Mouse (Mus musculus): ENCODE results near the gene Tacc2. TPM values are rescaled to one million over a fixed set of nuclear protein-coding genes. Genes with fewer than 3 reads are reported as not detected.

The Tacc2 gene
- total RNA-seq, 2 experiments from 2014 or later = 0.30 to 5.0 TPM

GRCm38 (mm10) chr7:130750752-130751490 is 173.7 kb downstream of the Tacc2 start:
- ATAC-seq (replicated peaks; ENCODE audit: low FRiP score, poor library complexity, severe bottlenecking) = no peak

DNA sequence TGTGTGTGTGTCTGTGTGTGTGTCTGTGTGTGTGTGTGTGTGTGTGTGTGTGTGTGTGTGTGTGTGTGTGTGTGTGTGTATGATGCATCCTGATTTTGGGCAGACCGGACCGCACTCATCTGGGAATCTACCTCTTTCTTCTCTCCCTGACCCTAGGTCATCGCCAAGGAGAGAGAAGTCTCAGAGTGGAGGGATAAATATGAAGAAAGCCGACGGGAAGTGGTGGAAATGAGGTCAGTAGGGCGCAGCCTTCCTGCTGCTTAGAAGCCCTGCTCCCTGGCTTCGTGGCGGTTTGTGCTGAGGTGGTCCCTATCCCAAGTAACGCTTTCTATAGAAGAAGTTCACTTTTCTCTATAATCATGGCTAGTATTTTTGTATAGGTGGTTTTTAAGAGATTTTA is 174.4 kb downstream of the Tacc2 start:
- no peak for ATAC-seq (replicated peaks; ENCODE audit: low FRiP score, poor library complexity, severe bottlenecking)

DNA sequence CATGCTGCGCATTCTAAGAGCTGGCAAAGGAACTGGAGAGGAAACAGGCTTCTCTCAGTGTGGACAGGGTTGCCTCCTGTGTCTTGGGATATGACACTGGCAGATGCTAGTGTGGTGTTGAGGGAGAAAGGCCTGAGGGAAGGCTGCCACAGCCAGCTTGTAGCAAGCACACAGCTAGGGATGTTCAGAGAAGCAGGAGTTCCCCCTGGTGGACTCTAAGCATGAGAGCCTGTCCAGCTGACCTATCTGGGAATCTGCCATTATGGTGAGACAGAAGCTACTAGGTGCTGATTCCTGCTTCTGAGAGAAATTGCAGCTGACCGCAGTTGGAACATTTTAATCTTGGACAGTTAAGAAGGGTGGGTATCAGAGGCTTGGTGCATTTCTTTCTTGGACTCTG is 177.6 kb downstream of the Tacc2 start:
- no peak for ATAC-seq (replicated peaks; ENCODE audit: low FRiP score, poor library complexity, severe bottlenecking)

DNA sequence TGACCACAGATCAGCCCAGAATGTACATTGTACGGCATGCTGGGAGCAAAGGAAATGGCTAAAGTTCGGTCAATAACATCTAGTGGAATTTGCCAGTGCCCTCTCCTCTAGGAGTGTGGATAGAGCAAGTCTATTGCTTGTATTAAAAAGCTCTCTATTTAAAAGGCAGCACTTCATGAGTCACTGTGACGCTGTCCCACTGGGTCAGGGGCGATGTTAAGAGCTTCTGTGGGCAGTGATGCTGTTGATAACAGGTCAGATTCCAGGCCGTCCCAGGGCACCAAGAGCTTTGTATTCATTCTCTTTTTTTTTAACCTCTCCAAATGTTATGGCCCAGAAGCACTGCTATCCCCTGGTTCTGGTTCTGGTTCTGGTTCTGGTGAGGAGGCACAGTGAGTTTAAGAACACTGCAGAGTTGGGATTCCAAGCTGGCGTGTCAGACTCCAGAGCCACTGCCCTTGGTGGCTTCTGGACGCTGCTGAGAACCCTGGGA is 179.2 kb downstream of the Tacc2 start:
- ATAC-seq (replicated peaks; ENCODE audit: low FRiP score, poor library complexity, severe bottlenecking) = no peak

DNA sequence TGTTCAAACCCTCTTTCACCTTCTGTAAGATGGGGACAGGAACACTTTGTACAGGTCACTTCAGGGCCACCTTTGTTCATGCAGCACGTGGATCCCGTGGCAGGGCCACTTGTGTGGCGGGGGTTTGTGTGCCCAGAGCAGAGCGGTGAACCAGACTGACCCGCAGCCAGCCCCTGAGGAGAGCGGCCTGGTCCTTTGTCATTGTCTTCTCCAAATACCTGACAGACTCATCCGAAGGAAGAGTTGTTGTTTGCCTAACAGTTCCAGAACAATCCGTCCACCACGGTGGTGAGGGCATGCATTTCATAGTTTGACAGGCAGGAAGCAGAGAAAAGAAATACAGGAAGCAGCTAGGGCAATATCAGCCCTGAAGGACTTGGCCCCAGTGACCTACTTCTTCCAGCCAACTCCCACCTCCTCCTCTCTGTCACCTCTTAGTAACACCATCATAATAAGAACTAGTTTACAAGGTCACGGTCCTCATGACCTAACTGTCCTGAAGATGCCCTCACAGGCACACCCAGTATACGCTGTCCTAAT is 180.2 kb downstream of the Tacc2 start:
- ATAC-seq (replicated peaks; ENCODE audit: low FRiP score, poor library complexity, severe bottlenecking) = no peak

GRCm38 (mm10) chr7:130762071-130762897 is 185.0 kb downstream of the Tacc2 start:
- peak; percentile 40; the same call in 1 of the 2 replicates for ATAC-seq (replicated peaks; ENCODE audit: low FRiP score, poor library complexity, severe bottlenecking)

DNA sequence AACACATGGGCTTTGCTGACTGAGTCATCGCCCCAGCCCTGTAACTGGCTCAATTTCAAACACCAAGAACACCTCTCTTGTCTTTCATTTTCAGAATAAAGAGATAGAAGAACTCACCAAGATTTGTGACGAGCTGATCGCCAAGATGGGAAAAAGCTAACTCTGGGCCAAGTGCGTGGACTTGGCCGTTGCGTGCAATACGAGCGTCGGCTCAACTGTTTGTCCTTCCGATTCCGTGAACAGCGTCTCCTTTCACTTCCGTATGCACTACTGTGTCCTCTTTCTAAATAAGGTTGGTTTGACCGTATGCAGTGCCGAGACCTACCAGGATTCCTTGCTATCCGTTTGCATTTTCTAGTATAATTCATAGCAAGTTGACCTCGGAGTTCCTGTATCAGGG is 186.9 kb downstream of the Tacc2 start:
- no peak for ATAC-seq (replicated peaks; ENCODE audit: low FRiP score, poor library complexity, severe bottlenecking)

GRCm38 (mm10) chr7:130766411-130767170 is 189.4 kb downstream of the Tacc2 start:
- ATAC-seq (replicated peaks; ENCODE audit: low FRiP score, poor library complexity, severe bottlenecking) = no peak

- ATAC-seq (replicated peaks; ENCODE audit: low FRiP score, poor library complexity, severe bottlenecking) = no peak
Measured at GRCm38 (mm10) chr7:130768151-130768550, 190.9 kb downstream of the Tacc2 start.

DNA sequence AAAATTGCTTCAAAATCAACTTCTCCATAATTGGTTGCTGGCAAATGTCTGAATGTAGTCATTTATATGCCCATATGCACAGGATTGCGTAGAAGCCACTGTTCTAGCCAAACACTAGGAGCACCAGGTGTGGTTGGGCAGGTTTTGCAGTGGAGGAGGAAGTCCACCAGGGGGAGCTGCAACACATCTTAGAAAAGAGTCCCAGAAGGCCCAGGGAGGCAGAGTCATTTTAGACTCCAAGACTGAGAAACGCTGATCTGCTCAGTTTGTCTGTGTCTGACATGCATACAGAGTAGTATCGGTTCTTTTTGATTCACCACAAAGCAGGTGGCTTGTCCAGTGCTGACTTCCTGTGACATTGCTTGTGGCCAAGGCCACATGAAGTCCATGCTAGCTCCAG is 193.5 kb downstream of the Tacc2 start:
- ATAC-seq (replicated peaks; ENCODE audit: low FRiP score, poor library complexity, severe bottlenecking) = no peak

DNA sequence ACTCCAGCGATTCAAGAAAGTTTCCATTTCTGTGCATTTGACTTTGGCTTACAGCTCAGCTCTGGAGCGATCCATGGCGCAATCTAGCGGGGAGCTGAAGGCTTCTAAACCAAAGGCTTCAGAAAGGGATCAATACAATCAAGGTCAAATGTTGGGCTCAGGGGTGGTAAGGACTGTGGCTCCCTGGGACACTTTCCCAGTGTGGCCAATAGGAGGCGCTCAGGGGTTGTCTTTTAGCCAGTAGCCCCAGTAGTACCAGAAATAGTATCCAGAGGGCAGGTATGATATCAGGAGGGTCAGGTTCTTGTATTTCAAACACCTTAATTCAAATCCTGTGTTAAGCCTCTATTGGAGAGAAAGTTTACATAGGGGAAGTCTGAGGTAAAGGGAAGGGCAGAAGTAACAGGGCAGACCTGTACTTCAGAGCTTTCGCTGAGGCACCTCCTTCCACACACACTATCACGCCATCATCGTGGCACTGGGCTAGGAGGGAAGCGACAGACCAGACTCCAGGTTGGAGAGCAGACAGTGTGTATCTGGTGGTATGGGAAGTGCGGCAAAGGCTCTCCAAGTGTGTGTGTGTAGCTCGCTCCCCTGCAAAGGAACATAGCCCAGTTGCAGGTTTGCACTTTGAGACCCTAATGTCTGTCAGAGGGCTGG is 196.1 kb downstream of the Tacc2 start:
- ATAC-seq (replicated peaks; ENCODE audit: low FRiP score, poor library complexity, severe bottlenecking) = no peak

DNA sequence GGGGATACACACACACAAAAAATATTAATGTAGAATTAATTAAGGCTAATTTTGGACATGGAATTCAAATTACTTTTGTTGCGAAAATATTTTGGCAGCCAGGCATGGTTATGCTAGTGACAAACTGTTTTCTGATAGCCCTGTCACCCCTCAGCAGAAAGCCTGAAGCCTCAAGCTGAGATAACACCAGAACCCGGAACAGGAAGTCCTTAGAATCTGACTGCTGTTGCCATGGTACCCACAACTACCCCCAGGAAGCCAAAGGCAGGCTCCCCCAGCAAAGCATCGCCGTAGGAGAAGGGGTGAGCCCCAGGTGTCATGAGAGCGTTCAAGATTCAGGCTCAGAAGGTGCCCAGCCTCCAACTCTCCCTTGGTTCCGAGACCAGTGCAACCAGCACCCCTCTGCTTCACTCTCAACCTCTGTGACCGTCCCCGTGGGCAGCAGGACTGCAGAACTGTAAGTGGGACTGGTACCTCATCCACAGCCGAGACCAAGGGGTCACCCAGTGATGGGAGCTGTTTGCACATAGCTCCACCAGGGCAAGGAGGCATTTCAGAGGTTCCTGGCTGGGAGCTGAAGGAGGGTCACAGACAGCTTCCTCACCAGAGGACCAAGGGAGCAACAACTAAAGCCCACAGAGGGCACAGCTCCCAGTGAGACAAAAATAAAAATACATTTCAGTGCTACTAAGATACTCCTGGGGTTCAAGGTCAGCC is 196.8 kb downstream of the Tacc2 start, which contains the start of gene Btbd16:
Gene Btbd16 (plus strand): TSS at position 156 of the 717 bp plus-strand sequence.
- peak; percentile 41; the same call in 1 of the 2 replicates for ATAC-seq (replicated peaks; ENCODE audit: low FRiP score, poor library complexity, severe bottlenecking)

DNA sequence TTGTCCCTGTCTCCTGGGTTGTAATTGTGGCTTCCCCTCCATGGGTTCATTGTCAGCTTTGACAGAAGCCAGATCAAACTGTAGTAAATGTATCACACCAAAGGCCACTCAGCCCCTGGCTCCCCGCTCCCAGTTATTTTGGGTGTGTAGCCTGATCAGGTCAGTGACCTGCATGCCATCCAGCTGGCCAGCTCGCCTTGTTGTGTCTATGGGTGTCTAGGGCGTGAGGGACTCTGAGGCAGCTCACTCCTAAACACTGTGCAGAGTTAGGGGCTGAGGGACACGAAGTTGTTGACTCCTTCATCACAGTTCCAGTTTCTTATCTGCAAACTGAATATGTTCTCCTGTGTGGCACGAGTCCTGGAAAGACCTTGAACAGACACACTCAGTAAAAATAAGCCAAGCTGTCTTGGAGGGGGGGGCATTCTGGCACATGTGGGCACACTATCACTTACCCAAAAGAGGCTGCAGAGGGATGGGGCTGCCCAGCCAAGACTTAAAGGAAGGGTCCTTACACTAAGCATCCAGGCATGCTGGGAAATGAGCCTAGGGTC is 203.7 kb downstream of the Tacc2 start:
- no peak for ATAC-seq (replicated peaks; ENCODE audit: low FRiP score, poor library complexity, severe bottlenecking)

DNA sequence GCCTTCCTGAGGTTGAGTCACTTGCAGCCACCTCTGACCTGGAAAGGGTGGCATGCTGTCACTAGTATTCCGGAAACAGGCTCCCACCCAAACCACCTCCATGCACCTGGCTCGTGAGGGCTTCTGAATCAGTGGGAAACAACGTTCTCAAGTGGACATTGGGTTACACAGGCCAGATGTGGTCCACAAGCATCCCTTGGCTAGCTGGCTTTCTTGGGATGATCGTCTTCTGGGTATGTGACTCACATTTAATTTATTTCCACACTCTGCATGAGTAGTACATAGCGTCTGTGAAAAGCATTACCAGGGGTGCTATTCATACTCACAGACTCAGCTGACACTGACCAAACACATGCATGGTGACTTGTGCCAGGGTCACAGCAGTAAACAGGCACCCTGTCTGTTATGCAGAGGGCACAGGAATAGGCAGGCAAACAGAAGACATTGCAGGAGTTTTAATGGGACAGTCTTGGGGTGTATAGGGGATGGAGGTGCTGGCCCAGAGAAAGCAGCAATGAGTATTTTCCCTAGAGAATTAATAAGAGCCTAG is 205.3 kb downstream of the Tacc2 start:
- no peak for ATAC-seq (replicated peaks; ENCODE audit: low FRiP score, poor library complexity, severe bottlenecking)

DNA sequence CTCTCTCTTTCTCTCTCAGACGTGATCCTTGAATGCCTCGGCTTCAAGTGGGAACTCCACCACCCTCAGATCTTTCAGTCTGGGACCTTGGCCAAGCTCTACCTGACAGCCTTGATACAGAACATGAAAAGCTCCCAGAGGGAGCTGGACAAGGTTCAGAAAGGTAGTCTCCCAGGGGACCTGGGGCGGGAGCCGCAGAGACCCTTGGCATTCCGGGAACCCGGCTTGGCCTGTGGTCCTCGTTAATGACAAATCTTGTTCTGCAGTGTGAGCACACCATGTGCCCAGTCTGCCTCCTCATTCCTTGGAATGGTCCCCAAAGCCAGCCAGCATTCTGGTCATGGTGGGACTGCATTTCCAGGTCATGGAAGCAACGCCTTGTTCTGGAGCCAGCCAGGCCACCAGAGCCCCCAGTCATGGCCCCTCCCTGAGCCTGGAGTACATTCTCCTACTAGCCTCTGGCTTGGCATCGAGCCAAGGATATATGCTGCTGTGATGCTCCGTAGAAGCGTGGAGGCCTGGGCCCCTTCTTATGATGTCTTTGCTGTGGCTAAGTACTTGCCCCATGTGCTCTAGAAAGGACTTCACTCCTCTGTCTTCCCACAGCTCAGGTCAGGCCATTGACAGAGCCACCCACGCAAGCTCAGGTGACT is 208.8 kb downstream of the Tacc2 start:
- no peak for ATAC-seq (replicated peaks; ENCODE audit: low FRiP score, poor library complexity, severe bottlenecking)

GRCm38 (mm10) chr7:130786708-130787107 is 209.5 kb downstream of the Tacc2 start:
- ATAC-seq (replicated peaks; ENCODE audit: low FRiP score, poor library complexity, severe bottlenecking) = no peak

GRCm38 (mm10) chr7:130787537-130787936 is 210.3 kb downstream of the Tacc2 start:
- no peak for ATAC-seq (replicated peaks; ENCODE audit: low FRiP score, poor library complexity, severe bottlenecking)

- no peak for ATAC-seq (replicated peaks; ENCODE audit: low FRiP score, poor library complexity, severe bottlenecking)
Measured at GRCm38 (mm10) chr7:130788950-130789349, 211.7 kb downstream of the Tacc2 start.
